Mouse (Mus musculus) liver, adult 2 months (tissue): ENCODE results near the gene Adamtsl1.

Experiments used
- CTCF ChIP-seq: fragments of 200-500 bp; IDR thresholded peaks from 2 replicates; pipeline ENCODE4 v1.5.1; 2011; ENCODE audit warnings: low read depth, low read length, control low read depth
- POLR2A ChIP-seq: fragments of 200-500 bp; IDR thresholded peaks from 2 replicates; pipeline ENCODE4 v1.6.1; 2011; ENCODE audit warnings: low read length, control low read depth; ENCODE audit not compliant: insufficient read depth; ENCODE audit errors: extremely low read depth

DNA sequence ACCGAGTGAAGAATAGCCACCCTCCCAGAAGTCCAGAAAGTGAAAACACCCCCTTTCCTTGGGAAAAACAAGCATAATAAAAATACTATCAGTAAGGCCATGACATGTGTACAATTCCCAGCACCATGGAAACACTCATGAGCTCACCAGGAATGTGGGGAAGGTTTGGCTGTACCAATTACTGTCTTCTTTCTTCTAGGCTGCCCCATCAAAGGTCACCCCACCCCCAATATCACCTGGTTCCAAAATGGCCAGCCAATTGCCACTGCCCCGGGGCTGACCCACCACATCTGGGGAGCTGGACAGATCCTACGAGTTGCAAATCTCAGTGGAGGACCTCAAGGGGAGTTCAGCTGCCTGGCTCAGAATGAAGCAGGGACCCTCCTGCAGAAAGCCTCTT, 899.4 kb downstream of the Adamtsl1 start:
- TF ChIP-seq CTCF: no peak
- TF ChIP-seq POLR2A: no peak
